Comparison of ENCODE assay signal across 8 mouse cellular contexts in the genomic region with DNA sequence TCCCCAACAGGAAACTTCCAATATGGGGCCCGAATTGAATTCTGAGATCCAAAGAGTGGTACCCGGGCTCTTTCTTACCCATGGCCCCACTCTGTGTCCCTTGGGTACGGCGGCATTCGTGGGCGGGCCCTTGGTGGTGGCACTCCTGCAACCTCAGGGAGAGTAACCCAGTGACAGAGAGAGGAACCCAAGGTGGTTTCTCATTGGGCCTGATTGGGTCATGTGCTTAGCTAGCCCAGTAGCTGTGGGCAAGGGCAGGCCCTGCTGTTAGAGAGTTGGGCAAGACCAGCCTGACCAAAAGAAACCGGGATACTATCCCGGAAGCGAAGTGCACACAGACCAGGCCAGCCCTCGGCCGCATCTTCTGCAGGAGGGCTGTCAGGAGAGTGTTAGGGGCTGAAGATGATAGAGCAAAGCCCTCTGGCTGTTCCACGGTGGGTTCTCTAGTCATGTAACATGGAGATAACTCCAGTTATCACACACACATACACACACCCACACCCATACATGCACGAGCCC. TPM values are rescaled to one million over a fixed set of nuclear protein-coding genes. Genes with fewer than 3 reads are reported as not detected.
DNase-seq lines count a peak whose midpoint lies in the region; ATAC-seq and TF ChIP-seq lines count a peak whose summit lies in the region.

No protein-coding gene starts in this region.

- H3K9me3 ChIP-seq in heart, embryonic 16.5 days (replicated peaks; ENCODE audit: control insufficient read depth, low read length), result no peaks in the 10 kb centered on the region

- no peak for TF ChIP-seq CTCF in embryonic fibroblast, embryonic 13.5 days (IDR thresholded peaks at IDR 0.05; ENCODE audit: borderline replicate concordance, insufficient read depth, low read length)
- no peak for TF ChIP-seq CTCF in small intestine, adult 2 months (IDR thresholded peaks at IDR 0.05; ENCODE audit: extremely low read depth, insufficient read length, insufficient replicate concordance, low read depth, low read length)

- H3K4me1 ChIP-seq in embryonic fibroblast, embryonic 13.5 days (ENCODE audit: control insufficient read depth, insufficient read depth, low read length), result peaks cover 4% of the 10 kb centered on the region; the same call in 1 of the 2 replicates
- peaks cover 14% of the 10 kb centered on the region for H3K4me1 ChIP-seq in heart, embryonic 16.5 days (ENCODE audit: control insufficient read depth, insufficient read depth, low read length)
- H3K4me1 ChIP-seq in small intestine, adult 2 months (ENCODE audit: control insufficient read depth, insufficient read depth, insufficient read length, low read length), result peaks cover 9% of the 10 kb centered on the region

- H3K4me3 ChIP-seq in embryonic fibroblast, embryonic 13.5 days (ENCODE audit: insufficient read depth, low read length), result no peak overlapping the region
- H3K4me3 ChIP-seq in heart, embryonic 16.5 days (ENCODE audit: low read length), result peak overlapping the region; percentile 41
- peak overlapping the region; percentile 53 for H3K4me3 ChIP-seq in small intestine, adult 2 months (ENCODE audit: low read depth, low read length)

- peak overlapping the region; percentile 68 for H3K9ac ChIP-seq in heart, embryonic 16.5 days (ENCODE audit: low read length)

- peak overlapping the region; percentile 58 for H3K4me2 ChIP-seq in heart, embryonic 16.5 days (ENCODE audit: low read depth, low read length)

- peak; percentile 72 for DNase-seq in urinary bladder, postnatal 14 days (ENCODE audit: low spot score)
- DNase-seq in urinary bladder, adult 2 months (ENCODE audit: low spot score), result no peak
- peak; percentile 79 for DNase-seq in kidney, postnatal 10 days
- peak; percentile 81 to 82 for DNase-seq in lung, postnatal 4 days
- no peak for DNase-seq in frontal cortex, postnatal 10 days (ENCODE audit: low spot score in 2 of 2)

- H3K27ac ChIP-seq in embryonic fibroblast, embryonic 13.5 days (ENCODE audit: insufficient read depth, low read length), result 0 out of 2 replicates have a peak overlapping the region, but pooled peaks have one; percentile 30
- H3K27ac ChIP-seq in heart, embryonic 16.5 days (ENCODE audit: low read length), result peak overlapping the region; percentile 79
- no peak overlapping the region for H3K27ac ChIP-seq in small intestine, adult 2 months (ENCODE audit: insufficient read depth, low read depth, low read length)

- peak; percentile 45; the same call in 1 of the 2 replicates for TF ChIP-seq POLR2A in embryonic fibroblast, embryonic 13.5 days (IDR thresholded peaks at IDR 0.05; ENCODE audit: low read depth, low read length)
- peak; percentile 30; the same call in 1 of the 2 replicates for TF ChIP-seq POLR2A in small intestine, adult 2 months (IDR thresholded peaks at IDR 0.05; ENCODE audit: low read depth, low read length)

- 8% methylated on average over 13 of the region's 13 CpGs for WGBS in heart, embryonic 16.5 days
- WGBS in small intestine, adult 2 months, result 6% methylated on average over 13 of the region's 13 CpGs

- H3K27me3 ChIP-seq in heart, embryonic 16.5 days (ENCODE audit: control insufficient read depth, insufficient read depth, low read length), result no peaks in the 10 kb centered on the region
- no peaks in the 10 kb centered on the region for H3K27me3 ChIP-seq in small intestine, adult 2 months (ENCODE audit: control insufficient read depth, insufficient read depth, low read length)

- 0 out of 2 replicates have a peak, but pooled peaks cover 4% of the 10 kb centered on the region for H3K36me3 ChIP-seq in heart, embryonic 16.5 days (ENCODE audit: control insufficient read depth, insufficient read depth)
- no peaks in the 10 kb centered on the region for H3K36me3 ChIP-seq in small intestine, adult 2 months (ENCODE audit: control insufficient read depth, insufficient read depth, low read length)

- ATAC-seq in heart, embryonic 16.5 days (replicated peaks; ENCODE audit: extremely low read depth, insufficient read depth, low FRiP score), result peak; percentile 88

RNA-seq across cellular contexts. Expression of a gene that starts 36.7 kb away (rescaled TPM):
- polyA plus RNA-seq in urinary bladder, adult 2 months (2012; rRNA removed), result 22.3 and 22.4 TPM in 2 replicates
- polyA plus RNA-seq in embryonic fibroblast, embryonic 13.5 days (2011; ENCODE audit: insufficient read length, low read depth, missing spikeins), result 50.8 and 80.9 TPM in 2 replicates
- polyA plus RNA-seq in heart, embryonic 16.5 days (2015; fragmentation: Nextera tagmentation; extraction: Ambion mirVana), result 1.4 and 1.6 TPM in 2 replicates
- polyA plus RNA-seq in small intestine, adult 2 months (2012; rRNA removed), result 6.4 and 12.9 TPM in 2 replicates

RNA-seq across cellular contexts. Expression of a gene that starts 59.9 kb away (rescaled TPM):
- polyA plus RNA-seq in urinary bladder, adult 2 months (2012; rRNA removed), result 30.3 and 39.7 TPM in 2 replicates
- 45.6 and 46.6 TPM in 2 replicates for polyA plus RNA-seq in embryonic fibroblast, embryonic 13.5 days (2011; ENCODE audit: insufficient read length, low read depth, missing spikeins)
- polyA plus RNA-seq in heart, embryonic 16.5 days (2015; fragmentation: Nextera tagmentation; extraction: Ambion mirVana), result 10.8 and 11.8 TPM in 2 replicates
- polyA plus RNA-seq in small intestine, adult 2 months (2012; rRNA removed), result not detected in 2 replicates

Comparison
In these comparisons a context has a peak if more than half of its experiments do, and no peak if none do; other contexts are left out.
1. DNase-seq: peak in urinary bladder, postnatal 14 days (single experiment), kidney, postnatal 10 days (single experiment) and lung, postnatal 4 days (2 of 2); none in urinary bladder, adult 2 months (single experiment) and frontal cortex, postnatal 10 days (0 of 2).
2. RNA of a gene that starts 59.9 kb away (polyA plus RNA-seq): 45.6 to 46.6 TPM in embryonic fibroblast, embryonic 13.5 days, 30.3 to 39.7 TPM in urinary bladder, adult 2 months and 10.8 to 11.8 TPM in heart, embryonic 16.5 days; not detected in small intestine, adult 2 months; every median in the first group is over 10 times any median in the second.